Mouse (Mus musculus): ENCODE results near the gene Pimreg.

Pimreg gene

DNA sequence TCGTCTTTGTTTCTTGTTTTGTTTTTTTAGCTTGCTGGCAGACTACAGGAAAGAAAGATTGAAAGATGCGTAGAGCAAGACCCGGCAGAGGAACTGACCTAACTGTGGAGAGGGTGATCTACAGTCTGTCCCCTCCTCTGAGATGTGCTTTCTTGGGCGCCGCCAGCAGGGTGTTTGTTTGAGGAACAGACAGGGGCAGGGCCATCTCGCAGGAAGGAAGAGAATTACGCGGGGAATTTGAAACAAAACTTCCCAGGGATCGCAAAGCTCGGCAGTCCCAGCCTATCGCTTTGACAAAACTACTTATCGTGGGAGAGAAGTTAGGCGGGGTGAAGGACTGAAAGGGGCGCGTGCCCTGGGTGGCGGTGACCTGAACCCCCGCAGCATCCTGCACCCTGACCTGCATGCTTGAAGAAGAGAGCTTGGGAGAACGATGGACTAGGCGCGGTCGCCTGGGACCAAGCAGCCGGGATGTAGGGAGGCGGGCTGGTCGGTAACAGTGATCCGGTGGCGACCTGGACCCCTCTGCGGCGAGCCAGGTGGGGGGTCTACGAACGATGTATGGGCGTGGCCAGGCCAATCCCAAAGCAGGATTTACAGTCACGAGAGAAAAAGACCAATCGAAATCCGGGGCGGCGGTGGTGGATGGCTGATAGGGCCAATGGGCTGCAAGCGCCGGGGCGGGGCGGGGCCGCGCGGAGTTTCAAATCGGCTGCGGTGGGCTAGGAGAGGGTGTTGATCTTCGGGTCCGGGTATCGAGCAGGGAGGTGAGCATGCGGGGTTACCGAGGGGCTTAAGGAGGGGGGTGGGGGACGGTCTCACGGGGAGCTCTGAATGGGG, at the start of gene Pimreg:
Pimreg (plus strand) TSS at position 265 of the 840 bp plus-strand sequence.
- DNase-seq: peak; percentile 92

GRCm38 (mm10) chr11:71992438-71992837, 49.4 kb upstream of the Pimreg start:
- DNase-seq: no peak

GRCm38 (mm10) chr11:71995968-71996511, 45.8 kb upstream of the Pimreg start:
- peak; percentile 29 for DNase-seq

DNA sequence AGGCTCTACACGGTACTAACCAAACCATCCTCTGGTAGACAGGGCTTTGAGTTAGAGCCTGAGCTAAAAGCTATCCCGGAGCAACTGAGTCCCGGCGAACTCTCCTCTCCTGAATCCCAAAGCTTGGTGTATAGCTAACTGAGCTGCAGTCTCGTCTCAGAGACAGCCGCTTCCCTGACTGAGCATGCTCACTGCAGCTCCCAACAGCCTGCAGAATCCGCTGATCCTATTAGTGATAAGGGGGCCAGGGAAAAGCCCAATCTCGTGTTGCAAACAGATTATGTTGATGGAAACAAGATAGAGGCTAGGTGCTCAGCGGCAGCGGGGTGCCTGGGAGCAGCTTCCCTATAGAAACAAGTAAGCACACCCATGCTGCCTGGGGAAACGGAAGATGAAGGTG, 45.0 kb upstream of the Pimreg start:
- DNase-seq: no peak

DNA sequence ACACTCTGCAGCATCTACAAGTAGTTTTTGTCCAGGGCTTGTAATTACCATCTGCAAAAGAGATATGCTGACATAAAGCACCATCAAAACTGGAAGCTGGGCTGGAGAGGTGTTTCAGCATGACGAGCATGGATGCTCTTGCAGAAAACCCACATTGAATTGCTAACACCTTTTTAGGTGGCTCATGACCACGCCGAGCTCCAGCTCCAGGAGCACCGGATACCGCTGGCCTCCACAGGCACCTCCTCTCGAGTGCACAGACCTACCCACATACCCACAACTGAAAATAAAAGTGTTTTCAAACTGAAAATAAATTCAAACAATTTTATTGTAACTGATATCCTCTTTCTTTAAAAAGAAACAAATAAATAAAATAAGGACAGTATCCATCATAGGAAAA, 41.6 kb upstream of the Pimreg start:
- no peak for DNase-seq

DNA sequence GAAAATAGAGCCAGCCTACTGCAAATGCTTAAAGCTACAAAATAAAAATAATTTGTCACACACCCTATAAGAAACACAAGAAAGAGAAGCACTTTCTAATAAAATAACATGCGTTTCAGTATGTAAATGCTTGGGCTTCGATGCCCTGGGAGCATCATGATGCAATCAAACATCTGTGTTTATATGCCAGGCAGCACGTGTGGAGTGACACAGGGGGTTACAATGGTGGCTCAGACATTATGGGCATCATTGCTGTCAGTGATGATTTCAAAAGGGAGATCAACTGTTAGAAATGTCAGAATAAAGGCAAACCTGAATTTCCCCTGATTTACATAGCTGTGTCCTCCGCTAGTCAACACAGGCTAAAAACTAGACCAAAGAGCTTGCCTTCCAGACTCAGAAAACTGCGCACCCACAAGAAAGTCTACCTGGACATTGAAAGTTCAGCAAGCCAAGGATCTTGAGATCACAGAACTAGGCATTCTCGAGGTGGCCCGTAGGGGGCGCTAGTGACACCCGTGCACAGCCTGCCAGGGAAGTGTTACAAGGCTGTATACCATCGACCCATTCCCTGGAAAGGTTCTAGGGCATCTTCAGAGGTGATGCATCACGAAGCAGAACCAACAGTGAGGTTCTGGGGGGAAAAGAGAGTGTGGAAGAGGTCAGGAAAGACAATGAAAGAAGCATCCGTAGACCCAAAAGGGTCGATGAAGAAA, 39.5 kb upstream of the Pimreg start:
- DNase-seq: peak; percentile 42

DNA sequence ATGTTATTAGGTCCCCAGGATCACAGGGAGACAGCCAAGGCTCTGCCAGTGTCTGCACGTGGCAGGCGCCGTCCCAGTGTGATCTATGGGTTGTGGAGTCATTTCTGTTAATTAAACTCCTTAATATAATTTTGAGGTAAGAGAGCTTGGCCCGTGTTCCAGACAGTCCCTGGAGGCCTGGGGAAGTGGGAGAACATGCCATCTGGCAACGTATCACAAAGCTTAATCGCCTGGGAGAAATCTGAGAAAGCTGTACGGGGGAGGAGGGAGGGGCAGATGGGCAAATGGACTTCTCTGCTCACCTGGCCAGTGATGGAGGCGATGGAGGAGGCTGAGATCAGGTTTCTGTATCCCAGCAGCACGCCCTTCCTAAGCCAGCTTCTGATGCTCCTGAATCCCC, 38.7 kb upstream of the Pimreg start:
- DNase-seq: no peak

- DNase-seq: no peak
These were observed 36.3 kb upstream of the Pimreg start for GRCm38 (mm10) chr11:72005547-72005946.

DNA sequence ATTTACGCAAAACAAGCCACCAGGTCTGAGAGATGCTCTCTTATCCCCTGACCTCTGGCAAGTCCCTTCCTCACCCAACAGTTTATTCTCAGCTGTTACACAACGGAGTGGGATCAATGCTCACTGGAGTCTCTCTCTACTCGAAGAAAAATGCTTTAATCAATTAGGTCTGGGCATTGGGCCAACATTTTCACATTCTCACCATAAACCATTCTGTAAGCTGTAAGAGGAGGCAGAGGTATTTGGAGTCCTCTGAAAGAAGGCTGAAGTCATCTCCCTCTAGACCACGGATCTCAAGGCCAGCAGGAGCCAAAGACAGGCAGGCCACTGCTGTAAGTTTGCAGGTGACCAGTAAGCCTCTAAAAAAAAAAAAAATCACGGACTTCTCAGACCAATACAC, 31.5 kb upstream of the Pimreg start:
- DNase-seq: no peak

DNA sequence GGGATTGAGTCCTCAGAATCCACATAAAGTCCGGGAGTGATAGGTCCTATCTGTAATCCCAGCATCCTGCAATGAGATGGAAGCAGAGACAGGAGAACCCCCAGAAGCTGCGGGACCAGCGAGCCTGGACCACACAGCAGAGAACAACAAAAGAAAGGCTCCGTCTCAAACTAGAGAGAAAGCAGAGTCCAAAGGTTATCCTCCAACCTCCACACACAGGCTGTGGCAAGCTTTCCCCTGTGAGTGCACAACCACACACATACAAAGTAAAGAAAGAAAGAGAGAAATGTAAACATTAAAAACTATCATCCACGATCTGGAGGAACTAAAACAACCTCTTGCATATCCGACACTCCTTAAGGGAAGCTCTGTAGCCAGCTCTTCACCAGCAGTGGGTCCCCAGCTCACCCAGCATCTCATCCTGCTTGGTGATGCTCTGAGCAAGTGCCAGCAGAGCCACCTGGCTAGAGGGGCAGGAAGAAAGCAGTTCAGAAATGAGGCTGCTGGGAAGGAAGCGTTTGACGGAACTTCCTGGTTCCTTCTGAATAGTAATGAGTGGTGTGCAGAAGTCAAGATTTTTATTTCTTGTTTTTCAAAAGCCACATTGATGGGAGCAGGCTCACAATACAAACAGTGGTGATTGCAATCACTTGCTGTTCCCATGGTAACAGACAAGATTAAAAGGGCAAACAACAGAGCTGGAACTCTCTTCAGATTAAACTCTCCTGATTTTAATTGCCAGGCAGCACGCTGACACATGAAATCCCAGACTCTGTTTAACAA, 30.7 kb upstream of the Pimreg start:
- DNase-seq: no peak

DNA sequence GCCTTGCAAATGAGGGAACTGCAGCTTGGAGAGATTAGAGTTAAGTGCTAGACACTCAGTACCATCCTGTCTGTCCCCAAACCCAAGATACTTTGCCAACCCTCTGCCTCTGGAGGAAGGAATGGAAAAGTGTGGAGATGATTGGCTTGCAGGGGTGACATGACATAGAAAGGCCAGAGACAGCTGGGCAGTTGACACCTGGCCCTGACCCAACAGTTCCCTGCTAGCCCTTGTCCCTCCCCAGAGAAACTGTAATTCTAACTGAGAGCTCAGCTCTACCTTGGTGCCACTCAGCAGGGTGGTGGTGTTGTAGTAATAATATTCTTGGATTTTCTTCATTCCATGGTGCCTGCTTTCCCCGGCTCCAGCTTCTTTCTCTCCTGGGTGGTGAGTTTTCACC, 29.9 kb upstream of the Pimreg start:
- DNase-seq: no peak

DNA sequence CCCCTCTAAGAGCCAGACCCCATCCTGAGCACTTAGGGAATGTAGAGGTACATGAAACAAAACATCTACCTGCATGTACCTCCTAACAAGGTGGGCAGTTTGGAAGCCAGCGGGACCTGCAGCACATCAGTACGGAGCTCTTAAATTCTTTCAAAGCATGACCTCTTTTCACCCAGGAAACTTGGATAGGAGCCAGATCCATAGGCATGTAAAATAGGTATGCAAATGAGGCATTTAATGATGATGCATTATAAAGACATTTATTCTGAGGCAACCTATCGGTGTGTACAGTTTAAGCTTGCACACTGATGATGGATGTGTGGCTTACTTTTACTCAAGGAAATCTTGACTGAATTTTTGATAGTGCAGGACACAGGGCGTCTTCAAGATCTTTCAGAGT, 27.2 kb upstream of the Pimreg start:
- DNase-seq: no peak

DNA sequence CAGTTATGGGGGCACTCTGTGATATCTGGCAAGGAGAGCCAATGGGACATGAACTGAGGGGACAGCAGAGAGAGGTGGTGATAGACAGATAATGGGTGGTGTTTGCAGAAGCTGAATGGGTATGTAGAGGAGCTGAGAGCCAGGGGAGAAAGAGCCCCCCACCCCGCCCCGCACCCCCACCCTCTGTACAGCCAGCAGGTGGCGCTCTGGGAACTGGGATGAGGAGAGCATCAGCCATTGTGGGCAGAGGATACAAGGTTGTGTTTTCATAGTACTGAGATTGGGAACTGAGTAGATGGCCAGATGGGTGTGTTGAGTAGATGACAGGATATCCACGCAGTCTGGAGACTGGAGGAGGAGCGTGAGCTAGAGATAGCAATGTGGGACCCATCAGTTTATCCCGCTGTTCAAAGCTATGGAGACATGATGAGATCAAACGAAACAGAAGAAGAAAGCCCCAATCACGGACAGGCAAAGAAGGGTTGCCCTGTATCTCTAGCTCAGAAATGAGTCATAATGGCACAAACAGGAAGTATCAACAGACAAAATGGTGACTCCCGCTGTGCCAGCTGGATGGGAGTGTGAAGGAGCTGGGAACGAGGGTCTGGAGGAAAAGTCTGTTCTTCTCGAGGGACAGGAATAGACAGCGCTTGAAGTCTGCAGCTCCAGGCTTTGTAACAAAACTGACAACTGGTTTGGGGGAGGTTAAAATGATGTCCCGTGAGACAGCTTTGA, 25.1 kb upstream of the Pimreg start:
- no peak for DNase-seq

GRCm38 (mm10) chr11:72017253-72017601, 24.6 kb upstream of the Pimreg start:
- no peak for DNase-seq

- DNase-seq: no peak
These were observed 20.8 kb upstream of the Pimreg start for GRCm38 (mm10) chr11:72021015-72021414.

- DNase-seq: no peak
These were observed 19.0 kb upstream of the Pimreg start for GRCm38 (mm10) chr11:72022827-72023226.

GRCm38 (mm10) chr11:72023581-72023980, 18.3 kb upstream of the Pimreg start:
- no peak for DNase-seq

DNA sequence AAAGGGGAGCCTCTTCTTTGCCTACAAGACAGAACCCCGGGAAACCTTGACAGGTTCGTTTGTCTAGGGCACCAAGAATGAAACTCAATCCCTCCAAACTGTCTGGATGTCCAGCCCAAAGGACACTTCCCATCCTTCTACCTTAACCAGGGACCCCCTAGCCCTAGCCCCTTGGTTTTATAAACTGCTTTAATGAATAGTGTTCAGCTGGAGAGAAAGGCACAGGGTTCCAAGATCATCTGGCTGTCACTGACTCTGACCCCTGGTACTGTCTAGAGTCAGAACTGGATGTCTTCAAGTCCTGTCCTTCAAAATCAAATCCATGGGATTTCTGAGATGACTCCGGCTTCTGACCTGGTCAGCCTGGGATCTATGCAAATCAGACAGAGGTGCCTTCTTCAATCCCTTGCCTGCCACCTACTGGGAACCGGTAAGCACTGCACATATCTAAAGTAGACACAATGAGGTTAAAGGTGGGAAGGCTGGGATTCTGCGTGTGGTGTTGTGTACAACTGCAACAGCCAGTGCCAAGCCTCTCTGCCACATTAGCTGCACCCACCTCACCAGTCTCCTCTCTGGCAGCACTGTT, 17.5 kb upstream of the Pimreg start:
- DNase-seq: peak; percentile 62

DNA sequence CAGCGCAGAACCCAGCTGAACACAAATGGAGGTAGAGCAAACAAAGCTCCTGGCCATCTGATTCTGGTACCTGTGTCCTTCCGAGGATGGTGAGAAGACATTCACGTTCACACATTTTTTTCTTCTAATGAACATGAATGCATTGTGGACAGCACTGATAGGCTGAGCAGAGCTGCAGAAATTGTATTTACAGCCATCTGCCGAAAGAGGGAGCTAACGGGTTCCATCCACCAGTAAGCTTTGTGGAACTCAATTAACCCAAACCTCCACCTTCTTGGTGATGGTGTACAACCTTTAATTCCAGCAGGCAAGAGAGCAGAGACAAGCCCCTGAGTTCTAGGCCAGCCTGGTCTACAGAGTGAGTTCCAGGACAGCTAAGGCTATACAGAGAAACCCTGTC, 16.0 kb upstream of the Pimreg start:
- peak; percentile 19 for DNase-seq

GRCm38 (mm10) chr11:72026516-72026915, 15.3 kb upstream of the Pimreg start:
- DNase-seq: no peak

- DNase-seq: no peak
These were observed 14.0 kb upstream of the Pimreg start for GRCm38 (mm10) chr11:72027836-72028235.

DNA sequence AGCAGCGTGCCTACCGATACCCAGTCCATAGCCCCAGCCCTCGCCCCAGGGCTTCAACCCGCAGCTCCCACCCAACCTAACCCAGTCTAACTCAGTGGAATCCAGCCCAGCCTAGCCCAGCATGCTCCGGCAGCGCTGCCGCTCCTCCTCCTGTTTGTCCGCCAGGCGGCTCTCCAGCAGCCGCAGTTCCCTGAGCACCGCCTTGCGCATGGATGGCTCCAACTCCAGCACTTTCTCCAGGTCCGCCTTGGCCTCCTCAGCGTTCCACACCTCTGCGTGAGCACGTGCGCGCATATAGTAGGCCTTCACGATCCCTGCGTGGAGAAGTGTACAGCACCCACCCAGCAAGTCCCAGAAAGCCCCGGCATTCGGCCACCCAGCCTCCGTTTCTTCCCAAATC, 12.7 kb upstream of the Pimreg start:
- no peak for DNase-seq
